Mouse (Mus musculus): ENCODE results near the gene Myo3a.
"Not testable (repeated sequence)": the region's sequence is repeated elsewhere in the genome, so short reads cannot be mapped to it uniquely, and the experiment has no call there.

Gene Myo3a

DNA sequence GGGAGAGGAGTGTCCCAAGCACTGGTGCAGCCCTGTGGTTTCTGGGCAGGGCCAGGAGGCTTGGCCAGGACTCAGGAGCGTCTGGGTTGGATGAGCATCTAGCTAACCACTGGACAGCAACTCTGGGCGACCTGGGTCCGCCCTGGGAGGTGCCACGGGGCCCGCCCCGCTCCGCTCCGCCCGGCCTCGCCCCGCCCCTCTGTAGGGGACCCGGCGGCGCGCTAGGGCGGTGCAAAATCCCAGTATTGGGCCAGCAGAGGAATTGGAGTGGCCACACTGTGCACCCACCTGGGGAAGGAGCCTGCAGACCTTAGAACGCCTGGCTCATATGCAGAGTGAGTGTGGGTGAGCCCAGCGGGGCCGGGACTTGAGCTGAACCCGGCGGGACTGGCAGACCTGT is at the start of gene Myo3a:
TSS of gene Myo3a (plus strand) at position 196 of the 400 bp plus-strand sequence.
- DNase-seq: no peak

DNA sequence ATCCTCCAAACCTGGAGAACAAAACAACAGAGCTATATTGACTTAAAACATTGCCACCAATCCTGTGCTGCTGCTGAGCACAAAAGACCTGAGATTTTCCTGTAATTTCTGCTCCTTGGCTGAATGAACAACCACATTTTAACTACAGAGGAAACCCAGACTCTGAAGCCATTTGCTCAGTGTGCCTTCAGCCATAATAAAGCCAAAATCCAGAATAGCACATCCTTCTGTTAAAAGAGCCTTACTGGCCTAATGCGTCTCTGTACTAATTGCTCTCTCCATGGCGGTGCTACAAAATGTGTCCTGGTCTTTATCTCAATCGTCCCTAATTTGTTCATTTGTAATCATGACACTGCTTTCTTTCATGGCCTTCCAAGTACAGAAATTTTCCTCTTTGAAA is 23.2 kb downstream of the Myo3a start:
- DNase-seq: no peak

DNA sequence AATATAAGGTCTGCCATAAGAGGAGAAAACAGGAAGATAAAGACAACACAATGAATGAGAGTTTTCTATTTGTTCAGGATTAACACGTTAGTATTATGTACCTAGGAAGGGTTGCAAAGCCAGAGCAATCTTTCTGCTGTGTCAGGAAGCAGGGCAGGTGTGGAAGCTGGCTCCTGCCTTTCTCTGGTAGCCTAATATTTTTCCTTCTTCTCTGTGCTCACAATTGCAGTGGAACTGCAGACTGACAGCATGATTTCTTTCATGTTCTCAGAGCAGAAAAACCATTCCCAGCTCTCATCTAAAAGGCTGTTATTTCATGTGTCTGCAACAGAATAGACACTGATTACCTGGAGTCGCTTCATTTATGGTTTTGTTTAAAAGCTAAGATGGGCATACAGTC is 23.7 kb downstream of the Myo3a start:
- DNase-seq: no peak

DNA sequence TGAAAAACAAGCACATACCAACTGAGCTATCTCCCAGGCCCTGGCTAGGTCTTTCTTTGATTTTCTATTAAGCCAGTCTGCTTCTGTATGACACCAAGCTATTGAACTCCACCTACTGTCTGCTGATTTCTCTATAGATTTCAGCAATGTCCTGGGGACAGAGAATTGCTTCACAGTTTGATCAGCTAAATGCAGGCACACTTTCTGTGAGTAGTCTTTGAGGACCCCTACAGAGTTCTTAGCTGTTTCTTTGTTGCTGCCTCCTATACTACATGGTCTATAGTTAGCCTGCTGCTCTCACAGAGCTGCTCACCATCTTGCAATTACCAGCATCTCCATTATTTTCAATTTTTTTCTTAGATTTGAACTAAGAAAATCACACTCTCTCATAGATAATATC is 28.3 kb downstream of the Myo3a start:
- no peak for DNase-seq

DNA sequence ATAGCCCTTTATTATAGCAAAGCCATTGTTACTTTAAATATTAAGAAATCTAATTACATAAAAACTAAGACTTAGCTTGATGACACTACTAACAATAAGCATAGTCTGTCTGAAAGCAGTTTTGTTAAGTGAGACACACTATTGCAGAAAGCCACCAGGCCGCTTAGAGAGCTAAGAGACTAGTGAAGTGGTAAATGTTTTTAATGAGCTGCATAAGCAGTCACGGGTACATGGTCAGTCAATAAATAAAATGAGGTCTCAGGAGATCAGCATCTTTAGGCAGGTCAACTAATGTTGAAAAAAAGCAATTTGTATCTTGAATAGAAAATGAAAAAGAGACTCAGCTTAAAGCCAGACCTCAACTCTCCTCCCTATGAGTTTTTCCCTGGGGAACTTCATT is 44.3 kb downstream of the Myo3a start:
- no peak for DNase-seq

DNA sequence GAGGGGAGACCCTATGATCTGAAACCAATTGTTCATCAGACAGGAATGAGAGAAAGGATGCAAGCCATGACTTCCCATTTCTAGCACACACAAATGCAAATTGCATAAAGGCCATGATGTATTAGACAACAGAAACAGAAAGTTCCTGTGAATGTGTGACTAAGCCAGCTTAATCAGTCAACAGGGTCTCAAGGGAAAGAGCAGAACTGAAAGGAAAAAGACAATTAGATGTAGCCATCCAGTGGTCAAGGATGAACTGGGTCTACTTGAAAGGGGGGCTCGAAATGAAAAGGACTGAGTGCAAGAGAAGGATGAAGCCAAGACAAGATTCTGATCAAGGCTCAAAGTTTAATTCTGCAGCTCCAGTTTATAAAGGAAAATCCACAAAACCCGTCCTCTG is 58.1 kb downstream of the Myo3a start:
- no peak for DNase-seq

DNA sequence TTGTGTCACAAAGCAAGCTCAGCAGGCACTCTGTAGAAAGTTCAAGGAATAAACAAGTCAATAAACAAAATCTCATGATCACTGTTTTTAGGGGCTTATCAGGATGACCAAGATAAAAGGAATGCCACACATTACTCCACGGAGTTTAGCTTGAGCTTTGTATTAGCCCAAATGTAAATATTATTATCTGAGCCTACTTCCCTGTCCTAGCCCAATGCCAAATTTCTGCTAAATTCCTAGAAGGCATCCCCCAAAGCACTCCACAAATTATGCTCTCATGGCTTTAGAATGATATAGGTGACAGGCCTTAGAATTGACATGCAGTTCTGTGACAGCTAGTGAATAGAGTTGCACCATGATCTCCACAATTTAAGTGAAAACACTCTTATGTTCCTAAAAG is 58.5 kb downstream of the Myo3a start:
- no peak for DNase-seq

DNA sequence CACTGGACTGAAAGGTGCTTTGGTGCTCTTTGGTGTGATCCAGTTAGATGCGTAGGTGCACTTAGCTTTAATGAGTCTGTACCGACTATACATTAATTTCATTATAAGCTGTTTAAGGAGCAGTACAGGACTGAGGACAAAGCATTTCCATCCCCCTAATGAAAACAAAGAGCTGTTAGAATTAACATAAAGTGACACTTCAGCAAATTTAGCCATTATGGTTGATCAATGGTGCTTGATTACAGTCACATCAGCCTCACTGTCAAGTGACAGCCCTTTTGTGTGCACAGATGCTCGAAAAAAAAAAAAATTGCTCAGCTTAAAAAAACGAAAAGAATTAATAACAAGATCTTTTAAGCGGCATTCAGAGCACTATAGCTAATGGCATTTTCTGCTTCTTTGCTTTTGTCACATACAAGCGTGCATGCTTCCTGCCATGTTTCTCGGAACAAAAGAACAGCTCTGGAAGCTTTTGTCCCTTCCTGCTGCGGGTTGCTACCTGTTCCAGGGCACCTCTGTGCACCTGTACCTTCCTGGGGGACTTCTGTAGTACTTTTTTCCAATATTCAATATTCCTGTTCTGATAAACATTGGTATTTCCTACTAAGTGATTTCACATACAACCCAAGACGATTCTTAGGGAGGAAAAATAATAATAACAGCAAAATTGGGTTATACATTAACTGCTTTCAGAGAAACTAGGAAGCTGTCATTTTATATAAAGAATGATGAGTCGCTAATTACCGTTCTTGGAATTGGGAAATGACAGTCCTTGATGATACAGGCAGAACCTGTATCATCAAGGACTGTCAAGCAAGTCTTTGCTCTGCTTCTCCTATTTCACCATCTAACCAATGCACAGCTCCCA is 66.5 kb downstream of the Myo3a start:
- no peak for DNase-seq

DNA sequence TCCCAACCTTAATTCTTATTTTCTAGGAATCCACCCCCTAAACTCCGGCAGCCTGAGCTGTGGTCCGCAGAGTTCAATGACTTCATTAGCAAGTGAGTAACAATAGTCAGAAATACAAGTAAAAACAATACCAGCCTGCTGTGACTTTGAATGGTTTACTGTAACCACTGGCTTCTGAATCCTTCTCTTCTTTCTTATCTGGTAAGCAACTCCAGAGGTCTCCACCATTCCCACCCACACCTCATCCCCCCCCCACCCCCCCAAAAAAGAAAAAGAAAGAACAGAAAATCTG is 67.1 kb downstream of the Myo3a start:
- no peak for DNase-seq

DNA sequence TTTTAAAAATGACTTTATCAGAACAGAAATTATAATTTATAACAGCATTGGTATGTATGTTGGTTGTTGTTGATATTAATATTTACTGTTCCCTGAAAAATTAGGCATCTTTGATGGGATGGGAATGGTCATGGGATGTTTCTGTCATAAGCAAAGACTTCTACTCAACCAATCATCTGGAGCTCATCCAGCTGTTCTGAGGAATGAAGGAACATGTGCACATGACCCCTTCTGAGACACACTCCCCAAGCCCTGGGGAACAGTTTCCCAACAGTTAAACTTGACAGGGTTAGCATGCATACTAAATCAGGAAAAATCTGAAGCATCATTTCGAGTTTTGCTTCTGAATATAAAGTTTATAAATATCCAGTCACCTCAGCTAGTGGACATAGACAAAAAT is 70.6 kb downstream of the Myo3a start:
- DNase-seq: no peak

DNA sequence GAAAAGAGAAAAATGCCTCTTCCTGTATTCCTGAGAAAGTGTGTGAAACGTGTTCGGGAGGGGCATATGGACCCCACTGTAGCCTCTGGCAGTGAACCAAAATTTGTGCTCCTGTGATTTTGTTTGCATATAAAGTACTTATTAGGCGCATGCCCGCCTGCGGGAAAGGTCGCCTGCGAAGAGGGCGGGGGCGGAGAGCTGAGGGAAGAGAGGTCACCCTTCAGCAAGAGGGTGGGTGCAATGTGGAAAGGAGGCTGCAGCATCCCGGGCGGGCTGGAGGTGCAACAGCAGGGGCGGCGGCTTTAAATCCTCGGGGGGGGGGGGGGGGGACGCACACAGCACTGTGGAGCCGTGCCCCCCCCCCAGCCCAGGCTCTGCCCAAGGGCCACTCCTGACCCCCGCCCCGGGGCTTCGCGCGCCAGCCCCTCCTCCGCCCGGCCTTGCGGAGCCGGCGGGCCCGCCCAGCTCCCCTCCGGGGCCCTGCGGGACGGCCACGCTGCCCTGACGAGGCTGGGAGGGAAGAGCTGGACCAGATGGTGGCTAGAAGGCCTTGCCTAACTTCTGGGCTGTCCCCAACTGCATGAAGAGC is 111.1 kb downstream of the Myo3a start:
- DNase-seq: peak; percentile 1 to 4

DNA sequence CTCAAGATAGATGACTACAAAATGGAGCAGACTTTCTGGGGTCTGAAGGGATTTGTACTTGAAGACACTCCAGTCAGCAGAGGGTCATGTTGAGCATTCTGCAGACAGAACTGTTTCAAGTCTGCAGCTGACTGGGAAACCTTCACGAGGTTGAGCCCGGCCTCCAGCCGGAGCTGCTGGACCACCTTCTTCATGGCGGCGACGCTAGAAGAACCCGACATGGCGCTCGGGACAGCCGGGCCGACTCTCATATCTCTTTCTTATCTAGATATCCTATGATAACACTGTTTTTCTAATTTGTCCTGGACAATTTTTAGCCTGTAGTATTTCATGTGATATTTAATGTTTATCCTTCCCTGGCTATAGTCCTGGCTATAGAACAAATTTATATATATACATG is 183.2 kb downstream of the Myo3a start:
- DNase-seq: not testable (repeated sequence)

DNA sequence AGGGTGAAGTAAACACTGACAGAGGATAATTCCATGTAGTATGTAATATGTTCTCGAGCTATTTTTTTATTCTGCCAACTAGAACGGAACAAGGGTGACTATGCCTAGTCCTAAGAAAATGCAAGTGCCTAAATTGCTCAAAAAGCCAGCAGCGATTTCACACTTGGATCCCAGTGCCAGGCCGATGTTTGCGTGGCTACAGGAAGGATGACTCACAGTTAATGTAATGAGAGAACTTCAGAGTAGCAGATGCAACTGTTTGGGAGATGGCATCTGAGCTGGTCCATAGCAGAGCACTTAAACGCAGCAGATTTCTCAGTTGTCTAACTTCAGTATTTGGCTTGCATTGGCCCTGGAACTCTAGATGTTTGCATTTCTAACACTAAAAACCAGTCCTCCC is 321.1 kb downstream of the Myo3a start:
- DNase-seq: no peak

DNA sequence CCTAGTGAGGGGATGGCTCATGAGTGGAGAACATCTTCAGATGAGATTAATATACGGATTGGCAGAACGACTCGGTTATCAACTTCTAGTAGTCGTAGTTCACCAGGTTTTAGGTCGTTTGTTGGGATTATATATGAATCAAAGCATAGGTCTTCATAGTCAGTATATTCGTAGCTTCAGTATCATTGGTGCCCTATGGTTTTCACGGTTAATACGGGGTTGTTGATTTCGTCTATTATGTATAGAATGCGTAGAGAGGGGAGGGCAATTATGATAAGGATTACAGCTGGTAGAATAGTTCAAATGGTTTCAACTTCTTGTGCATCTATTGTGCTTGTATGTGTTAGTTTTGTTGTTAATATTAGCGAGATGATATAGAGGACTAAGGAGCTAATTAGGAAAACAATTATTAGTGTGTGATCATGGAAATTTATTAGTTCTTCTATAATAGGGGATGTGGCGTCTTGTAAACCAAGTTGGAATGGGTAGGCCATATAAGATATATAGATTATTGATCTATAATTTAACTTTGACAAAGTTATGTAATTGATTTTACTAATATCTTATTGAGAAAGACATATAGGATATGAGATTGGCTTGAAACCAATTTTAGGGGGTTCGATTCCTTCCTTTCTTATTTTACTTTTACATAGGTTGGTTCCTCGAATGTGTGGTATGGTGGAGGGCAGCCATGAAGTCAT is 360.3 kb downstream of the Myo3a start:
- DNase-seq: not testable (repeated sequence)

DNA sequence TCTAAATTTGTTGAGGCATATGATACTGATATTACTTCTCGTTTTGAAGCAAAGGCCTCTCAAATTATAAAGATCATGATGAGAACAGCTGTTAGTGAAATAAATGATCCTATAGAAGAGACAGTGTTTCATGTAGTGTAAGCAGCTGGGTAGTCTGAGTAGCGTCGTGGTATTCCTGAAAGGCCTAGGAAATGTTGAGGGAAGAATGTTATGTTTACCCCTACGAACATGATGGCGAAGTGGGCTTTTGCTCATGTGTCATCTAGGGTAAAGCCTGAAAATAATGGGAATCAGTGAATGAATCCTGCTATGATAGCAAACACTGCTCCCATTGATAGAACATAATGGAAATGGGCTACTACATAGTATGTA is 360.9 kb downstream of the Myo3a start:
- DNase-seq: not testable (repeated sequence)

DNA sequence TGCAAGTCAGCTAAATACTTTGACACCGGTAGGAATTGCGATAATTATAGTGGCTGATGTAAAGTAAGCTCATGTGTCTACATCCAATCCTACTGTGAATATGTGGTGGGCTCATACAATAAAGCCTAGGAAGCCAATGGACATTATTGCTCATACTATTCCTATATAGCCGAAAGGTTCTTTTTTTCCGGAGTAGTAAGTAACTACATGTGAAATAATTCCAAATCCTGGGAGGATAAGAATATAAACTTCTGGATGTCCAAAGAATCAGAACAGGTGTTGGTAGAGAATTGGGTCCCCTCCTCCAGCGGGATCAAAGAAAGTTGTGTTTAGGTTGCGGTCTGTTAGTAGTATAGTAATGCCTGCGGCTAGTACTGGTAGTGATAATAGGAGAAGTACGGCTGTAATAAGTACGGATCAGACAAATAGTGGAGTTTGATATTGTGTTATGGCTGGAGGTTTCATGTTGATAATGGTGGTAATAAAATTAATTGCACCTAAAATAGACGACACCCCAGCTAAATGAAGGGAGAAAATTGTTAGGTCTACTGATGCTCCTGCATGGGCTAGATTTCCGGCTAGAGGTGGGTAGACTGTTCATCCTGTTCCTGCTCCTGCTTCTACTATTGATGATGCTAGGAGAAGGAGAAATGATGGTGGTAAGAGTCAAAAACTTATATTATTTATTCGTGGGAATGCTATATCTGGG is 361.5 kb downstream of the Myo3a start:
- not testable (repeated sequence) for DNase-seq

DNA sequence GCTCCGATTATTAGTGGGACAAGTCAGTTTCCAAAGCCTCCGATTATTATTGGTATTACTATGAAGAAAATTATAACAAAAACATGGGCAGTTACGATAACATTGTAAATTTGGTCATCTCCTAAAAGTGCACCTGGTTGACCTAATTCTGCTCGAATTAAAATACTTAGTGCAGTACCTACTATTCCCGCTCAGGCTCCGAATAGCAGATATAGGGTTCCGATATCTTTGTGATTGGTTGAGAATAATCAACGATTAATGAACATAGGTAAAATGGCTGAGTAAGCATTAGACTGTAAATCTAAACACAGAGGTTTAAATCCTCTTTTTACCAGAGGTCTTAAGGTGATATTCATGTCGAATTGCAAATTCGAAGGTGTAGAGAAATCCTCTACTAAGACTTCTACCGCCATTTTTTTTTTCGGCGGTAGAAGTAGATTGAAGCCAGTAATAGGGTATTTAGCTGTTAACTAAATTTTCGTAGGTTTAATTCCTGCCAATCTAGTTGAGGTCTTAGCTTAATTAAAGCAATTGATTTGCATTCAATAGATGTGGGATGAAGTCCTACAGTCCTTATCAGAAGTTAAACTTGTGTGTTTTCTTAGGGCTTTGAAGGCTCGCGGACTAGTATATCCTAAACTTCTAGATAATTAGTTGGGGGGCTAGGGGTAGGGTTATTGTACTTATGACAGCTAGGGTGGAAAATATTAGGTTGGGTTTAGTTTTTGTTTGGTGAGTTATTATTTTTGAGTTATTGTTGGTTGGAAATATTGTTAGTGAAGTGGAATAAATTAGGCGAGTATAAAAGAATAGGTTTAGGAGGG is 362.3 kb downstream of the Myo3a start:
- not testable (repeated sequence) for DNase-seq

DNA sequence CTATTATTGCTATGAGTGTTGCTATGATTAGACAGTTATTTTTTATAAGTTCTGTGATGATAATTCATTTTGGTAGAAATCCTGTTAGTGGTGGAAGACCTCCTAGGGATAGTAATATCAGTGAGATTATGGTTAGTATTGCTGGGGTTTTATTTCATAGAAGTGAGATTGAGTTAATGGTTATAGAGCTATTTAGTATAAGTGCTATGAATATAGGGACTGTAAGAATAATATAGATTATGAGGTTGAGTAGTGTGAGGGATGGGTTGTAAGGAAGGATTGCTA is 362.8 kb downstream of the Myo3a start:
- DNase-seq: no peak

DNA sequence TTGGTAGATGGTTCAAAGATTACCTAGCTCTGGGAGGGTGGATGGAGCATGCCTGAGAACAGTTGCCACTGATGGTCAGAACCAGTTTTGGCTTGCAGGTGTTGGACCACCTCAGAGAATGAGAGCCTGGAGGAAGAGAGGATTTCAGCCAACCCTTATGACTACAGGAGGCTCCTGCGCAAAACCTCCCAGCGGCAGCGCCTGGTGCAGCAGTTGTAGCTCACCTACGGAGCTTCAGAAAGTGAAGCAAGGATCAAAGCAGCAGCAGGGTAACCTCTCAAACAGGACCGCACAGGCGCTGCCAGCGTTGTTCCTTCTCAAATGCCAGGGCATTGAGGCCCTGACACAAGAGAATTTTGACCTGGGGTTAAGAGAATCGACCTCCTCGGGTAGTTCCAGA is 390.6 kb downstream of the Myo3a start:
- no peak for DNase-seq

DNA sequence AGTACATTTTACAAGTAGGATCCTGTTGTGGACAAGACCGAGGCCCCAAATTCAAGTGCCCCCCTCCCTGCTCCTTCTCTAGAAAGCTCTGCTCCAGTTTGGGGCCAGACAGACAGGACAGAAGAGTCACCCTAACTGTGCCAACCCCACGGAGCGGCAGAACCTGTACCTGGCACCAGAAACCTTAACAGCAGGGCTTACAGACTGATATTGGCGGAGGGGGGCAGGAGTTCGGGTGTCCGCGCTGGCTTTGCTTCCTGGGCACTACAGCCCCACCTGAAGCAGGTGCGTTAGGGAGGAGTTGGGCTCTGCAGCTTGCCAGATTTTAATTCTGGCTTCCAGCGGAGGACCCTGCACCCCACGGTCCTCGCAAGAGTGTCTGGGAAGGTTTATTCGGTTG is 392.1 kb downstream of the Myo3a start:
- no peak for DNase-seq

DNA sequence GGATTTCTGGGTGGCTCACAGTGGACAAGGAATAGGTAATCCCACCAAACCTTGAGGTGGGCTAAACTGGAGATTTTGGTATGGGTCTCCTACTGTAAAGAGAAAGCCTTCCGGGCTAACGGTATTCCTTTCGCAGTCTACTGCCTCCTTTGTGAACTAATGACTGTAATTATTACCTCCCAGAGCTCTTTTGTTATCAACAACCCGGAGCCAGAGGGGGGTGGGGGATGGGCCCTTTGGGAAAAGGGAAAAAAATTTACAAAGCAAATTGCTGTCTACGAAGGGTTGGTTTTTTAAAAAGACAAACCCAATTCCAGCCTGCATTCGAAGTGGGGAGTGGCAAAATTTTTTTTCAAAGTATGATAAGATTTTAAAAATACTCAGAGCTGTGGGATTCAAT is 392.7 kb downstream of the Myo3a start:
- no peak for DNase-seq

DNA sequence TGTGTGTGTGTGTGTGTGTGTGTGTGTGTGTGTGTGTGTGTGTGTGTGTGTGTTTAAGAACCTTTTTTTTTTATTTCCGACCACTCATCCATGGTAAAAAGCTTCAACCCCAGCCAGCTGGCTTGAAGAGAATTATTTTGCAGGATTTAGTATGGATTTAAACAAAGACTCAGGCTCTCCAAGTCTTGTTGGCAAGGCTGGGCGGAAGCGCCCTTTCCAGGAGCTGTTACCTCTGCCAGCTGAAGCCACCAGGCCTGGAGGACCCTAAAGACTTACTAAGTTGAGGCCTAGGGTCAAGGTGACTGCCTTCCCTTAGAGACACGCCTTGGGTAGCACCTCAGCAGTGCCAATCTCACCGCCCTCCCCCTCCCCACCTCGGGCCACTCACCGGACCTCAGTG is 393.2 kb downstream of the Myo3a start:
- no peak for DNase-seq
